Mouse (Mus musculus) cortical plate, adult 2 months (tissue): ENCODE measurements around the gene Trappc13.

Experiments
- CTCF ChIP-seq: fragments of 200-500 bp; IDR thresholded peaks from 2 replicates; pipeline ENCODE4 v1.5.1; 2011; ENCODE audit warnings: mild to moderate bottlenecking, control low read depth, low read length; ENCODE audit not compliant: insufficient read depth; ENCODE audit errors: extremely low read depth
- POLR2A ChIP-seq: fragments of 200-500 bp; IDR thresholded peaks from 2 replicates; pipeline ENCODE4 v1.6.1; 2011; ENCODE audit warnings: mild to moderate bottlenecking, low read length, control low read depth; ENCODE audit not compliant: insufficient read depth; ENCODE audit errors: extremely low read depth

- TF ChIP-seq CTCF (no peak), POLR2A (no peak)
Observed at GRCm38 (mm10) chr13:104134510-104135085, 43.7 kb downstream of the Trappc13 start.
